Mouse (Mus musculus): ENCODE measurements around the gene Sgsm1.

Sgsm1 gene

GRCm38 (mm10) chr5:113286048-113286447, 24.5 kb downstream of the Sgsm1 start:
- no peak for DNase-seq (ENCODE audit: low read depth, low spot score)

GRCm38 (mm10) chr5:113285541-113285940, 25.0 kb downstream of the Sgsm1 start:
- DNase-seq (ENCODE audit: low read depth, low spot score) = no peak

GRCm38 (mm10) chr5:113283726-113284125, 26.9 kb downstream of the Sgsm1 start:
- DNase-seq (ENCODE audit: low read depth, low spot score) = no peak

GRCm38 (mm10) chr5:113281557-113281956, 29.0 kb downstream of the Sgsm1 start:
- no peak for DNase-seq (ENCODE audit: low read depth, low spot score)

GRCm38 (mm10) chr5:113280138-113280856, 30.3 kb downstream of the Sgsm1 start:
- no peak for DNase-seq (ENCODE audit: low read depth, low spot score)

- DNase-seq (ENCODE audit: low read depth, low spot score) = no peak
Measured at GRCm38 (mm10) chr5:113275839-113276238, 34.7 kb downstream of the Sgsm1 start.

- no peak for DNase-seq (ENCODE audit: low read depth, low spot score)
Measured at GRCm38 (mm10) chr5:113271207-113271811, 39.3 kb downstream of the Sgsm1 start.

GRCm38 (mm10) chr5:113270043-113270442, 40.5 kb downstream of the Sgsm1 start:
- DNase-seq (ENCODE audit: low read depth, low spot score) = no peak

- no peak for DNase-seq (ENCODE audit: low read depth, low spot score)
Measured at GRCm38 (mm10) chr5:113268246-113268645, 42.3 kb downstream of the Sgsm1 start.

GRCm38 (mm10) chr5:113265637-113266036, 44.9 kb downstream of the Sgsm1 start:
- no peak for DNase-seq (ENCODE audit: low read depth, low spot score)

- no peak for DNase-seq (ENCODE audit: low read depth, low spot score)
Measured at GRCm38 (mm10) chr5:113250806-113251205, 59.8 kb downstream of the Sgsm1 start.

GRCm38 (mm10) chr5:113249263-113249930, 61.2 kb downstream of the Sgsm1 start:
- no peak for DNase-seq (ENCODE audit: low read depth, low spot score)

GRCm38 (mm10) chr5:113230196-113230595, 80.4 kb downstream of the Sgsm1 start:
- DNase-seq (ENCODE audit: low read depth, low spot score) = no peak

- DNase-seq (ENCODE audit: low read depth, low spot score) = peak; percentile 82
Measured at GRCm38 (mm10) chr5:113226632-113227102, 83.9 kb downstream of the Sgsm1 start, which contains the start of gene Tmem211. Tmem211 (plus strand) TSS chr5:113226909.

GRCm38 (mm10) chr5:113225686-113226435, 84.7 kb downstream of the Sgsm1 start:
- no peak for DNase-seq (ENCODE audit: low read depth, low spot score)

- no peak for DNase-seq (ENCODE audit: low read depth, low spot score)
Measured at GRCm38 (mm10) chr5:113225271-113225670, 85.3 kb downstream of the Sgsm1 start.

- DNase-seq (ENCODE audit: low read depth, low spot score) = no peak
Measured at GRCm38 (mm10) chr5:113223888-113224287, 86.7 kb downstream of the Sgsm1 start.

- DNase-seq (ENCODE audit: low read depth, low spot score) = peak; percentile 59
Measured at GRCm38 (mm10) chr5:113221147-113221865, 89.3 kb downstream of the Sgsm1 start, which contains the start of gene 2900026A02Rik. 2900026A02Rik (minus strand) TSS chr5:113221236.

- no peak for DNase-seq (ENCODE audit: low read depth, low spot score)
Measured at GRCm38 (mm10) chr5:113220383-113221146, 90.0 kb downstream of the Sgsm1 start.

- DNase-seq (ENCODE audit: low read depth, low spot score) = no peak
Measured at GRCm38 (mm10) chr5:113219876-113220275, 90.7 kb downstream of the Sgsm1 start.

Measured in WW6 (cell line).